Mouse (Mus musculus) liver, embryonic 14.5 days (tissue): ENCODE results near the gene Bcl11b.

Experiments
- CTCF ChIP-seq: IDR thresholded peaks from 2 replicates; pipeline ENCODE4 v1.5.1; 2016; ENCODE audit warnings: antibody characterized with exemption, low read depth, control low read depth
- EP300 ChIP-seq: IDR thresholded peaks from 2 replicates; pipeline ENCODE4 v1.6.1; 2016; ENCODE audit warnings: antibody characterized with exemption, low read depth

- no peak for TF ChIP-seq CTCF
- no peak for TF ChIP-seq EP300
These were observed 32.1 kb upstream of the Bcl11b start for GRCm38 (mm10) chr12:108035412-108036078.
